Mouse (Mus musculus) left cerebral cortex, adult 9 months (tissue): ENCODE data around the gene Pigw.
A peak's percentile ranks its signal among the peaks of the same experiment; 100 is the strongest.
"Not testable (repeated sequence)": the region's sequence is repeated elsewhere in the genome, so short reads cannot be mapped to it uniquely, and the experiment has no call there.

ENCODE experiments used
- DNase-seq, 2 experiments: peaks; one replicate each; pipeline ENCODE4 v3.0.0; 2022; ENCODE audit warnings: low spot score in 2 of 2

Gene Pigw

DNA sequence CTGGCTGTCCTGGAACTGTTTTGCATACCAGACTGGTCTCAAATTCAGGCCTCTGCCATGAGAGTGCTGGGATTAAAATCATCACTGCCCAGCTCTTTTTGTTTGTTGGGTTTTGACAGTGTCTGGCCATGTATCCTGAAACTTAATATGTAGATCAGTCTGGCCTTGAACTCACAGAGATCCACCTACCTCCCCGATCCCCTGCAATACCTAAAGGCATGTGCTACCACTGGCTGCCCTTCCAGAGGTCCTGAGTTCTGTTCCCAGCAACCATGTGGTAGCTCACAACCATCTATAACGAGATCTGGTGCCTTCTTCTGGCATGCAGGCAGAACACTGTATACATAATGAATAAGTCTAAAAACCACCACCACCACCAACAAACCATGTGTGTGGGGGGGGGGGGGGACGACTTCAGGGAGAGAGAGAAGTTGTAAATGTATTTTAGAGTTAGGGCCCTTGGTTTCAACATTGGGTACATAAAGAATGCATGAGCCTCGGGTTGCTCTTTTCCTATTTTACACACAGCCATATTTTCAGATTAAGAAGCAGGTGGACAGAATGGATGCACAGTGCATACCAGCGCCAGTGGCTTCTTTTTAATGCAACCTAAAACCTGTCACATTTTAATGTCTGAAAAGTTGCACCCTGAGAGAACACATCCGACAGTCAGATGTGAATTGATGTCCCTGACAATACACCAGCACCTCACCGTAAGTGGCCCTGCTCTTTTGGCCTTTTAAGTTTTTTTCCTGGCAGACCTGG is 896 bp downstream of the Pigw start:
- no peak for DNase-seq

DNA sequence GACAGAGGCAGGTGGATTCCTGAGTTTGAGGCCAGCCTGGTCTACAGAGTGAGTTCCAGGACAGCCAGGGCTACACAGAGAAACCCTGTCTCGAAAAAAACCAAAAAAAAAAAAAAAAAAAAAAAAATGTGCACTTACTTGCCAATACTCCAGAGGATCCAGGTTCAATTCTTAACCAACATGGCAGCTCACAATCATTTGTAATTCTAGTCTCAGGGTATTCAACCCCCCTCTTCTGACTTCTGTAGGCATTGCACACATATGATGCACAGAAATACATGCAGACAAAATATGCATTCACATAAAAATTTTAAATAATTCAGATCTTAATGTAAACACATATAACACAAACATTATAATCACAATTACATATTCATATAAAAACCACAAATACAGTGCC is 4.1 kb downstream of the Pigw start:
- DNase-seq, result not testable (repeated sequence)

DNA sequence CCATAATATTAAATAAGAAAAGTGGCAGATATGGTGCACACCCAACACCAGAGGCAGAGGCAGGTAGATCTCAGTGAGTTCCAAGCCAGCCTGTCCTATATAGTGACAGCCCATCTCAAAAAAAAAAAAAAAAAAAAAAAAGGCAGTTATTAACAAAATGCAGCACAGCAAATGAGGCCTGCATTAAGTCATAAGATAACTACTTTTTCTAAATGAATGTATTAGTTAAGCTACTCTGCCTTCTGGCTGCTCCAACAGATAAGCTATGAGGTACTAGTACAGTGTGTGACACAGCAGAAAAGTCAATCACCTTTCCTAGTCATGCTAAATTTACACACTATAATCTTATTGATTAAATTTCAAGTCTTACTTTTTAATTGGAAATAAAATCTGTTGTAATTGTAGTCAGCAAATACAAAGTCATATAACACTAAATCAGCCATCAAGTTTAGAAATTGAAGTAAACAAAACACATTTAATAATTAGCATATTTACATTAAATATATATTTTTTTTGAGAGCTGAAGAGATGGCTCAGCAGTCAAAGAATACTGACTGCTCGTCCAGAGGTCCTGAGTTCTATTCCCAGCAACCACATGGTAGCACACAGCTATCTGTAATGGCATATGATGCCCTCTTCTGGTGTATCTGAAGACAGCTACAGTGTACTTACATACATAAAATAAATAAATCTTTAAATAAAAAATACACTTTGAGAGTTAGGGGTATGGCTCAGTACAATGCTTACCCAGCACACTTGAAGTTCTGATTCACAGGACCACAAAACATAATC is 6.8 kb downstream of the Pigw start:
- no peak for DNase-seq

DNA sequence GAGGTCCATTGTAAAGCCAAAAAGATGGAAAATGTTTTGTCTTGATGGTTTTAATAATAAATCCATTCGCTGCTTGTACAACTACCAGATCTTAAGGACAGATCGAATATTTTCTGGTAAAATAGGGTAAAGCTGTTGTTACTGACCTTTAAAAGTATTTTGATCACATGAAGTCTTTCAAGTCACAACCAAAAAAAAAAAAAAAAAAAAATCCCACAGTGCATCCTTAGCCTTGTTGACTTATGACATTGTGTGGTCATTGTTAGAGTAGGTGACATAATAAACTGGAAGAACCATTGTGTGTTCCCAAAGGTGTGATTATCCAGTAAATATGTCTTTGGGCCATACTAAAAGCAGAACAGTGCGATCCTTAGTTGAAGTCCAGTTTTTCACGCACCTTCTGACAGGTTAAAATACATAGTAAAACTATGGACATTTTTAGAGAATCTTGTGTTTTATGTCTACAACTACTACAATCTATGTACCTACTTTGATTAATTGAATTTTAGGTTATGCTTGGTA is 8.5 kb downstream of the Pigw start:
- DNase-seq, result no peak

DNA sequence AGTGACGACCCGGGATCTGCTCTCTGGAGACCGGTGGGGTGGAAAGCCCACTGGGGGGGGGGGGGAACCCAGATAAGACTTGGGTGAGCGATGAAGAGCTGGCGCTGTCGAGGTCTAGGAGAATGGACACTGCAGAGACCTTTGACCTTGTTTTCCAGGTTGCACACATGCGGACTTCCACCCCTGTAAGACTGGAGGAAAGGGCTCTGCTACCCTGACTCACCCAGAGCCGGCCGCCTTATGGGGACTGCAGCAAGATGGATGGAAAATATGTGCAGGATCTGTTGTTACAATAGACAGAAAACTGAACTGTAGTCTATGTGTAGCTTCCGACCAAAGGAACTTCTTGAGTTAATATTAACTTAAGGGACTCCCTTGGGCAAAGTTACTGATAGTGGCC is 9.0 kb downstream of the Pigw start:
- no peak for DNase-seq

DNA sequence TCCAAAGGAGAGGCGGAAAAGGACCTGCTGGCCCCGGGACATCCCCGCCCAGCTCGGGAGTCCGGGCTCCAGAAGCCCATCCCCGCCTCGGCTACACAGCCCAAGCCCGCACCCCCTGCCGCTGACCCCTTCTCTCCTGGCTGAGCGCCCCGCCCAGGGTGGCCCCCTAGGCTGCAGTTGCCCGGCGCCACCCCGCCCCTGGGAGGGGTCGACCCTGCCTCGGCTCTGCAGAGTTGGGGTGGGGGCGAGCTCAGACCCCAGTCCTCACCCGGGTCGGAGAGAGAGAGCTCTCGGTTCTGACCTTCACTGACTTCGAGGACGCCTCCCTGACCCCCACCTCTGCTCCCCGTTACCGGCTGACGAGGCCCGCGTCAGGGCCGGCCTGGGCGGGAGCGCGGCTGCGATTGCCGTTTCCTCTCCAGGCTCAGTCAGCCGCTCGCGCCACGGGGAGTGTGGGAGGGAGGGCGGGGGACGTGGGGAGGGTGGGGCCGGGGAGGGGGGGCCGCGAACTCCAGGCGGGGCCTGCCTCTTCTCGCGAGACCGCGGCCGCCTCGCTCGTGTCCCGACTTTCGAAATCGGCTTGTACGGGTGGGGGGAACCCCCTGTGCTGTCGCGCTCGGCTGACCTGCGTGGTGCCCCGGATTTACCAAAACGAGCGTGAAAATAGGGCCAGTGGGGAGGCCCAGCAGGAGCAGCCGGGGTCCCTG is 9.6 kb downstream of the Pigw start, which contains the start of gene Ggnbp2:
Gene Ggnbp2, minus strand, starts transcription at position 481 of the 707 bp plus-strand sequence.
- DNase-seq, result peak; percentile 83 to 88

DNA sequence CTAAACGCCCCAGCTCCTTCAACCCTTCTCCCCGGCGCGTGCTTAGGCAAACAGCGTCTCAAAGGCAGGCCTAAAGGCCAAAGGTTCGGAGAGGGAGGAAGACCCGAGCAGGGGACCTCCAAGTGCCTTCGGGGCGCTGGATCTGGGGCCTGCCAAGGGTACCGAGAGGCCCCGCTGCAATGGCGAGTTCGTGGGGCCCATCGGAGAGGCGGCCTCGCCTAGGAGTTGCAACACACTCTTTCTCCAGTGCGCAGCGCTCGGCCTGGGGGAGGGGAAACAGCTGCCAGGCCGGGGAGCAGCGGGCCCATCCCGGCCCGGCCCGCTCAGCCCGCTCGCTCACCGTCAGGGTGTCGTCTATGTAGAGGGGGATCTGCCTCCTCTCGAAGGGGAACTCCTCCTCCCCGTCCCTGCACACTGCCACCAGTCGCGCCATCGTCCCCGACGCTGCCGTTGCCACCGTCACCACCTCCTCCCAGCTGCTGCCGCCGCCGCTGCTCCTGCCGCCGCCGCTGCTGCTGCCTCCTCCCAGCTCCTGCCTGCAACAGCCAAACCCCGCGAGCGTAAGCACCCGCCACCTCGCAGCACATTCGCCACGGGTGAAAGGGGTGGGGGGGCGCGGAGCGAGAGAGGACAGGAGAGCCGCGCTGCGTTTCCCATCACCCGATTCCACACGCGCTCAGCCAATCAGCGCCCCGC is 10.4 kb downstream of the Pigw start:
- peak; percentile 87 to 94 for DNase-seq

DNA sequence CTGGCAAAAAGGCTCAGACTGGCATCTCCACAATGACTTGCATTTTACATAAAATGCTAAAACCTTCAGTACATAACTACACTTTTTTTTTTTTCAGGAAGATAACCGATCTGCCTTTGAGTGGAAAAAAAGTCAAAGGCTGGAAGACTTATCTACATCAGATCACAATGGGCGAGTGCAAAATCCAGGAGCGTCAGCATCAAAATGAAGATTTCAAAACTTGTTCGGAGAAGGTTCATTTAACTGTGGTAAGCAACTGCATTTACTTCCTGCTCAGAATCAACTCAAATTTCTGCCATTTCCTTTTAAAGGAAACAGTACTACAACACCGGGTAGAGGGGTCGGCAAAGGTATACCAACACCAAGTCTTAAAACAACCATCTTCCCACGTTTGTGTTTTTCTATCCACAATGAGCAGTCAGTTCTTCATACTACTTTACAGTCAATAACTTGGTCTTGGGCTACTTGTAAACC is 11.3 kb downstream of the Pigw start:
- DNase-seq, result no peak

DNA sequence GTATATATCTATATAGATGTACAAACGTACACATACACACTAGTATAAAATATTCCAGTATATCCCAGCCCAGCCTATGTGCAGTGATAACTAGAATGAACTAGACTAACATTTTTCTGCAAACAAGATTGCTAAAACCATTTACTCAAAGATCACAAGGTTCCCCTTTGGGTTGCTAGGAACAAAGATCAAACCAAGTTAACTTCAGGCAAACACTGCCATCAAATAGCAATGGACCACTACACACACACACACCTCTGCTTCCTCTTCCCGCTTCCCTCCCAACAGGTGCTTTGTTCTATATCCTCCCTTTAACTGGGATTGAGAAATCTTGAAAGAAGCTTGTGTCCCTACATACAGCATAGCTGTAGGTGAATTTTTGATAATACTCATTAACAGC is 12.5 kb downstream of the Pigw start:
- DNase-seq, result no peak

DNA sequence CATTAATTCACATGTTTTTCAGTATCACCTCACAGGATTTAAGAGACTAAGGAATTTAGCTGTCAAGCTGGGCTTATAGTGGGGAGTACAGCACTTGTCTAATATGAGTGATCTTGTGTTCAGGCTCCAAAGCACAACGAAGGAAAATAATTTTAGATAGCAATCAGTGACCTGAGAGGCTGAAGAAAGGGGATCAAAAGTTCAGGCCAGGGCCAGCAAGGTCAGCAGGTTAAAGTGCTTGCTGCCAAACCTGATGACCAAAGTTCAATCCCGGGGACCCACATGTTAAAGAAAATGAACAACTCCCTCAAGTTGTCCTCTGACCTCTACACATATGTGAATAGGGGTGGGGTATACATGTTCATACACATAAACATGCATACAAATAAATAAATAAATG is 14.8 kb downstream of the Pigw start:
- no peak for DNase-seq

DNA sequence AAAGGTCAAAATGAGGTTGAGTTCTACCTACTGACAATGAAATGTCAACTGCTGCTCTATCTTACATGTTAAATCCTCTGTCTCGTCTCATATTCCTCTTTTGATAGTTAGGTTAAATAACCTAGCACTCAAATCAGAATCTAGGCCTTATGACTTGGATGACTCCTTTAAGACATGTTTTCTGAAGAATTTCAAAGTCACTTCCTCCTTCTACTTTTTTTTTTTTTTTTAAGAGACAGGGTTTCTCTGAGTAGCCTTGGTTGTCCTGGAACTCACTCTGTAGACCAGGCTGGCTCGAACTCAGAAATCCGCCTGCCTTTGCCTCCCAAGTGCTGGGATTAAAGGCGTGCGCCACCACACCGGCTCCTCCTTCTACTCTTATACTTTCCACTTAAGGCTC is 24.8 kb downstream of the Pigw start:
- no peak for DNase-seq

DNA sequence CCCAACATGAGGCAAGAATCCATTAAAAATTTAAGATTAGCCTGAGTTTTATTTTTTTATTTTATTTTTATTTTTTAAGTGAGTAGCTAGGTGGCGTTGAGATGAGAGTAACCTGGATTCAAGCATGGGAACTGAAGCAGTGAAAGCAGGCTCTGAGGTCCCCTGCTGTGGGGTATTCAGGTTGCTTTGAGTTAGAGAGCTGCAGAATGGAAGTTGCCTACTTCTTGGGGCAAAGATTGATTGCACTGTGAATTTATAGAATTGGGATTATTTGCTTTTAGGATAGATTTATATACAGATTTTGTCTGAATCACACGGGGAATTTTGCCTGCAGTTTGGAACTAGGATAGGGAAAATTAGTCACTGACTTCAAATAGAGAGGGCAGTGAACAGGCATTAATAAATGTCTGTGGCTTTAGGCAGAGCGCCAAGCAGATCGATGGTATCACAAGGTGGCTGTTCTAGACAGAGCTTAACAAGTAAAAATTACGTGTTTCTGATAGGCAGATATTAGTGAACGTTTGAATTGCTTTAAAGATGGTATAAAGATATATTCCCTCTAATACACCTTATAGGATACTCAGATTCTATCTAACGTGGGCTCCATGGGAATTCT is 32.5 kb downstream of the Pigw start:
- no peak for DNase-seq

DNA sequence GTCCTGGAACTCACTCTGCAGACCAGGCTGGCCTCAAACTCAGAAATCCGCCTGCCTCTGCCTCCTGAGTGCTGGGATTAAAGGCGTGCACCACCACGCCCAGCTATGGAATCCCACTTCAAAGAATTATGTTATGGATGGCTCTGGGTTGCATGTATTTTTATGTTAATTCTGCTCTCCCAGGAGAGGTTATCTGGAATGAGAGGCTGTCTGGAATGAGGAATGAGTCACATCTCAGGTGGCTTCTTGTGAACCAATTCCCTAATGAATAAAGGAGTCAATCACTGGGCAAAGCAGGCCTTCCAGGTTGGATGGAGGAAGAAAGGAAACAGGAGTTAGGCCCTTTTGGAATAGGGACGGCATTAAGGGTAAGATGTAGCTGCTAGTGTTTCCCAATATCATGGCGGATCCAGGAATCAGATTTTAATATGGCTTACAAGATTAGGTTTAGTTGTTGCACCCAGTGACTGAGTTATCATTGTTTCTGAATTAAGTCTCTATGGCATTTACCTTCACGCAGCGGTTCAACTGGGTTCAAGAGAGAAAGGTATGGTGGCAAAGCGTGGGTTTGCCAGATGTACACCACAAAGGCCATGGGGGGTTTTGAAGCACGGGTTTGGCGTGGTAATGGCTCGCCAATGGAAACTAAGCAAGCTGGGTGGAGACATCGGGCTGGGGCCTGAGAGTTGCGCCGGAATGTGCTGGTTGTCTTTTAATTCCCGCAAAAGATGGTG is 33.2 kb downstream of the Pigw start:
- no peak for DNase-seq

DNA sequence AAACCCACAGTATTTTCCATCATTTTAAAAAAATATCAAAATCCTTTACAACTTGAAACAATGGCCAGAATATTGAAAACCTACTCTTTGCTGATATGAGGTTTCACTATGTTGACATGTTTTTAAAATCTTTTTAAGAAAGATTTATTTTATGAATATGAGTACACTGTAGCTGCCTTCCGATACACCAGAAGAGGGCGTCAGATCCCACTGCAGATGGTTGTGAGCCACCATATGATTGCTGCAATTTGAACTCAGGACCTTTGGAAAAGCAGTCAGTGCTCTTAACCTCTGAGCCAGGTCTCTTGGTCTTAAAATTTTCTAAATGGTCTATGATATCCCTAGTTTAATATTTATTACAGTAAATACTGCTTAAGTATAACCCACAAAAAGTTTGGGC is 40.8 kb downstream of the Pigw start:
- no peak for DNase-seq

DNA sequence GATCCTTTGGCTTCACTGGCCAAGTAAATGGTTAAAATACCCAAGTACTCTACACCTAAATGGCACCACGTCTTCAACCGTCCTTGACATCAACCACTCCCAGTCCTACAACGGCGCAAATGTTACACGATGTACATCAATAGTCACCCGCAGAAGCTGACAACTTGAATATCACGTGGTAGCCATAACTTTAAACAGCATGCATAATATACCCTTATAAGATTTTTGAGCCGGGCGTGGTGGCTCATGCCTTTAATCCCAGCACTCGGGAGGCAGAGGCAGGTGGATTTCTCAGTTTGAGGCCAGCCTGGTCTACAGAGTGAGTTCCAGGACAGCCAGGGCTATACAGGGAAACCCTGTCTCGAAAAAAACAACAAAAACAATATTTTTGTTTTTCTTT is 50.6 kb downstream of the Pigw start:
- DNase-seq, result not testable (repeated sequence)

DNA sequence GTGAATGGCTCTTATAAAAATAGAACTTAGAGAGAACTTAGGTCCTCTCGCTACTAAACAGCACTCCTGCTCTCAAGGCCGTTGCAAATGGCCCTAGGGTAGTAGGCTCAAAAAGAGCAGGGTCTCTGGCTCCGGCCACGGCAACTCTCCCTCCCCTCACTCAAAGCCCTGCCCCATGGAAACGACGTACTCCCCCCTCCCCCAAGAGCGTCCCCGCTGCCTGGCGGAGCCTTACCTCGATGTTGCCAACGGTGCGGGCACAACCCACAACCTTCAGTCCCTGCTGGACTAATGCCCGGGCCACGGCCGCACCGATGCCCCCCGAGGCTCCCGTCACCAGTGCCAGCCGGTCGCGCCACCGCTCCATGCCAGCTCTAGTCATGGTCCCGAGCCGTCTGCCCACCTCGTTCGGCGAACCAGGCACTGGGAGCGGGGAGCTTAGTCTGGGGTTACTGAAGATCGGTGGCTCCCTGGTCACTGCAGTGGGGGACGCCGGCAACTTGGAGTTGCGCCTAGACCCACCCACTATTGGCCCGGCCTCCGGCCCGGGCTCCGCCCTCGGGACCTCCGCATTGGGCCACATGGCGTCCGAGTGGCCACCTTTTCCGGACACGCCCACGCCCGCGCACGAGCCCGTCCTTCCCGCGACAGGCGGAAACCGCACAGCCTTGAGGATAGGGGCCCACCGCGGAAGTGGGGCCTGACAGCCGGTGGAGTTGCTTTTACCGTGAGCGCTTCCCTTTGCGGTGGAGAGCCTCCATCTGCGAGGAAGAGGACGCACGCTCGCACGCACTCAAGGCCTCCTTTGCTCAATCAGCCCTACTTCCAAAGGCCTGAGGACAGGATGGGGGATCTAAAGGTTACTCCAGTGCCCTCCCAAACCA is 51.3 kb downstream of the Pigw start, which contains the start of gene Dhrs11:
Gene Dhrs11, minus strand, starts transcription at position 479 of the 884 bp plus-strand sequence.
- peak in 1 of 2 experiments; percentile 86 for DNase-seq

DNA sequence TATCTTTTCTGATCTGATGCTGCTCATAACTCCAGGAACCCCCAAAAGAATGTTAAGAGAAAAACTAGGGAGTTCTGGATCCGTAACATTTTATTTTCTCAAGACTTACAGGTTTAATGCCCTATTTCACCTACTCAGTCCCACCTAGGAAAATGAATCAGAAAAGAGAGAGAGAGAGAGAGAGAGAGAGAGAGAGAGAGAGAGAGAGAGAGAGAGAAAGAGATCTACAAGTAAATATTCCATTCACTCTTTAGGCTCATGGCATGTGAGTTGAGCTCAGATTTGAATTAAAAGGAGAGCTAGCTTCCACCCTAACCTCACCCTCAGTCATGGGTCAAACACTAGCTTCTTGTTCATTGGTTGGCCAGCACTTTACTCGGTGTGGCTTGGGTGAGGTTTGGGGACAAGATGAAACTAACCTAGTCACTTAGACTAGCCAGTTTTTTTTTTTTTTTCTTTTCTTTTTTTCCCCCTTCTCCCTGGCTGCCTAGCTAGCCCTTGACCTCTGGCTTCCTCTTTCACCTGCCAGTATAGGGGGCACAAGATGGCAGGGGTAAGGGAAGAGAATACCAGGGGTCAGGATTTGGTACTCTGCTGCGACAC is 52.1 kb downstream of the Pigw start:
- DNase-seq, result no peak

DNA sequence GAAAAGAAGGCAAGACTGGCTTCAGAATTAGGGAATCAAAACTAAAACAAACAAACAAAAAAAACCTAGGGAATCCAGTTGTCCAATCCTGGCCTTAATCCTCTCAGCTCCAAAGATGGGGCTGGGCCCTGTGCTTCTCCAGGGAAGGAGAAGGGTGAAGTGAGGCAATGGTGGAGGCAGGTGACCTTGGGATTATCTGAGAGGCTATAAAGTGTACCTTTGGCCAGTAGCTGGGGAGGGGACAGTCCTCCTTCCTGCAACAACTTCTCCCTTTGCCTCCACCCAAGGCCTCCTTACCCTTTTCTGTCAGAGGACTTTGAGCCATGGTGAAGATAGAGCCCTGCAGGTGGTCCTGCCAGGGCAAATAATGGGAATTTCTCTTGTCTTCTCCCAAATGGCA is 52.6 kb downstream of the Pigw start:
- DNase-seq, result no peak
